Mouse (Mus musculus) lung, embryonic 15.5 days (tissue): ENCODE measurements around the gene 4930516K23Rik. TPM values are rescaled to one million over a fixed set of nuclear protein-coding genes. Genes with fewer than 3 reads are reported as not detected.

Experiments
- ATAC-seq: fragments of 200-750 bp; cut with Nextera tagmentation; 2 replicates; pipeline ENCODE4 v1.8.0; 2017; ENCODE audit warnings: moderate number of reproducible peaks, borderline replicate concordance; ENCODE audit not compliant: low FRiP score, low TSS enrichment; ENCODE audit errors: extremely low read depth
- H3K27ac ChIP-seq: fragments of 300-500 bp; sonication (generic); 2 replicates; pipeline ENCODE4 v1.5.1; 2015; ENCODE audit warnings: moderate library complexity, mild to moderate bottlenecking, inconsistent platforms
- H3K27me3 ChIP-seq: fragments of 300-500 bp; sonication (generic); 2 replicates; pipeline ENCODE4 v1.6.1; 2015; ENCODE audit warnings: inconsistent platforms
- H3K36me3 ChIP-seq: fragments of 300-500 bp; sonication (generic); 2 replicates; pipeline ENCODE4 v1.6.1; 2015; ENCODE audit warnings: inconsistent platforms
- H3K4me1 ChIP-seq: fragments of 300-500 bp; sonication (generic); 2 replicates; pipeline ENCODE4 v1.6.1; 2015; ENCODE audit warnings: inconsistent platforms
- H3K4me2 ChIP-seq: fragments of 300-500 bp; sonication (generic); 2 replicates; pipeline ENCODE4 v1.6.1; 2015; ENCODE audit warnings: inconsistent platforms, mild to moderate bottlenecking, moderate library complexity
- H3K4me3 ChIP-seq: fragments of 300-500 bp; sonication (generic); 2 replicates; pipeline ENCODE4 v1.5.1; 2015; ENCODE audit warnings: mild to moderate bottlenecking, inconsistent platforms
- H3K9ac ChIP-seq: fragments of 300-500 bp; sonication (generic); 2 replicates; pipeline ENCODE4 v1.6.1; 2015; ENCODE audit warnings: inconsistent platforms
- H3K9me3 ChIP-seq: fragments of 300-500 bp; sonication (generic); 2 replicates; pipeline ENCODE4 v1.6.1; 2016; ENCODE audit warnings: inconsistent platforms
- WGBS: fragments of 180-500 bp; shearing (Covaris S2); methylation state at CpG from one replicate; pipeline ENCODE4 v1.1.7; 2015; 5-methylcytosine and 5-hydroxymethylcytosine counted together
- polyA plus RNA-seq: library from polyadenylated mRNA; unstranded; fragments of >200 nt; fragmentation: Nextera tagmentation; extraction: Ambion mirVana; gene quantifications from 2 replicates; pipeline ENCODE4 v1.2.1, GENCODE M21; 2015

Gene 4930516K23Rik
- not detected in 2 replicates for polyA plus RNA-seq

- Histone ChIP-seq H3K36me3 (no peaks in the 10 kb centered on the region), H3K4me1 (no peaks in the 10 kb centered on the region), H3K27me3 (no peaks in the 10 kb centered on the region), H3K27ac (no peak within 1 kb of the TSS), H3K4me2 (no peak within 1 kb of the TSS), H3K9ac (no peak within 1 kb of the TSS), H3K9me3 (no peaks in the 10 kb centered on the region), H3K4me3 (no peak within 1 kb of the TSS)
- ATAC-seq, result no peak
- 38% methylated on average over 2 of the region's 2 CpGs for WGBS
These were observed at the start of gene 4930516K23Rik for GRCm38 (mm10) chr7:104061345-104061744. Gene 4930516K23Rik, minus strand, starts transcription at chr7:104061445.

GRCm38 (mm10) chr7:104104757-104104972, 43.4 kb upstream of the 4930516K23Rik start, which contains the start of gene Olfr646:
Gene Olfr646, plus strand, starts transcription at chr7:104104873.
- no peak for ATAC-seq
- Histone ChIP-seq H3K9me3 (no peaks in the 10 kb centered on the region), H3K4me2 (no peak within 1 kb of the TSS), H3K4me3 (no peak within 1 kb of the TSS), H3K4me1 (no peaks in the 10 kb centered on the region), H3K9ac (no peak within 1 kb of the TSS), H3K27me3 (no peaks in the 10 kb centered on the region), H3K27ac (no peak within 1 kb of the TSS), H3K36me3 (no peaks in the 10 kb centered on the region)

GRCm38 (mm10) chr7:104103913-104104756, 42.9 kb upstream of the 4930516K23Rik start:
- Histone ChIP-seq H3K27ac (no peak overlapping the region), H3K9ac (no peak overlapping the region), H3K4me3 (no peak overlapping the region), H3K4me2 (no peak overlapping the region), H3K36me3 (no peaks in the 10 kb centered on the region), H3K9me3 (no peaks in the 10 kb centered on the region), H3K4me1 (no peaks in the 10 kb centered on the region), H3K27me3 (no peaks in the 10 kb centered on the region)
- ATAC-seq, result no peak
- 64% methylated on average over 4 of the region's 4 CpGs for WGBS

- no peaks in the 10 kb centered on the region for H3K27me3 ChIP-seq
- H3K4me2 ChIP-seq, result no peak within 1 kb of the TSS
- WGBS, result 65% methylated on average over 1 of the region's 1 CpGs
- no peaks in the 10 kb centered on the region for H3K4me1 ChIP-seq
- ATAC-seq, result no peak
- H3K36me3 ChIP-seq, result no peaks in the 10 kb centered on the region
- H3K4me3 ChIP-seq, result no peak within 1 kb of the TSS
- no peak within 1 kb of the TSS for H3K27ac ChIP-seq
- no peak within 1 kb of the TSS for H3K9ac ChIP-seq
- no peaks in the 10 kb centered on the region for H3K9me3 ChIP-seq
These were observed 24.1 kb upstream of the 4930516K23Rik start, which contains the start of gene Olfr645 for GRCm38 (mm10) chr7:104085365-104085764. Gene Olfr645, minus strand, starts transcription at chr7:104085465.

- 60% methylated on average over 2 of the region's 2 CpGs for WGBS
- no peak within 1 kb of the TSS for H3K4me2 ChIP-seq
- no peaks in the 10 kb centered on the region for H3K4me1 ChIP-seq
- no peak within 1 kb of the TSS for H3K4me3 ChIP-seq
- H3K27ac ChIP-seq, result no peak within 1 kb of the TSS
- H3K27me3 ChIP-seq, result no peaks in the 10 kb centered on the region
- H3K36me3 ChIP-seq, result no peaks in the 10 kb centered on the region
- H3K9ac ChIP-seq, result no peak within 1 kb of the TSS
- ATAC-seq, result no peak
- no peaks in the 10 kb centered on the region for H3K9me3 ChIP-seq
These were observed 10.5 kb upstream of the 4930516K23Rik start, which contains the start of gene Olfr644 for GRCm38 (mm10) chr7:104071769-104072168. Gene Olfr644, minus strand, starts transcription at chr7:104071869.

GRCm38 (mm10) chr7:104059215-104059614, 2.0 kb downstream of the 4930516K23Rik start:
- no peak overlapping the region for H3K4me3 ChIP-seq
- no peaks in the 10 kb centered on the region for H3K27me3 ChIP-seq
- H3K27ac ChIP-seq, result no peak overlapping the region
- no peak overlapping the region for H3K9ac ChIP-seq
- H3K4me2 ChIP-seq, result no peak overlapping the region
- no peak for ATAC-seq
- 77% methylated on average over 1 of the region's 1 CpGs for WGBS
- no peaks in the 10 kb centered on the region for H3K9me3 ChIP-seq
- H3K4me1 ChIP-seq, result no peaks in the 10 kb centered on the region
- no peaks in the 10 kb centered on the region for H3K36me3 ChIP-seq

- no peaks in the 10 kb centered on the region for H3K4me1 ChIP-seq
- H3K36me3 ChIP-seq, result no peaks in the 10 kb centered on the region
- no peak within 1 kb of the TSS for H3K9ac ChIP-seq
- no peak within 1 kb of the TSS for H3K4me3 ChIP-seq
- no peak for ATAC-seq
- H3K9me3 ChIP-seq, result no peaks in the 10 kb centered on the region
- H3K27ac ChIP-seq, result no peak within 1 kb of the TSS
- no peaks in the 10 kb centered on the region for H3K27me3 ChIP-seq
- H3K4me2 ChIP-seq, result no peak within 1 kb of the TSS
- 66% methylated on average over 1 of the region's 1 CpGs for WGBS
These were observed 8.7 kb downstream of the 4930516K23Rik start, which contains the start of gene Olfr642 for GRCm38 (mm10) chr7:104052566-104052965. Gene Olfr642, minus strand, starts transcription at chr7:104052666.

- Histone ChIP-seq H3K9me3 (no peaks in the 10 kb centered on the region), H3K4me3 (no peak overlapping the region)
These were observed 10.5 kb downstream of the 4930516K23Rik start for GRCm38 (mm10) chr7:104050745-104051144.

GRCm38 (mm10) chr7:104035145-104035544, 26.1 kb downstream of the 4930516K23Rik start, which contains the start of gene Olfr641:
Gene Olfr641, plus strand, starts transcription at chr7:104035445.
- Histone ChIP-seq H3K27me3 (no peaks in the 10 kb centered on the region), H3K4me2 (no peak within 1 kb of the TSS), H3K27ac (no peak within 1 kb of the TSS), H3K4me3 (no peak within 1 kb of the TSS), H3K9me3 (no peaks in the 10 kb centered on the region), H3K9ac (no peak within 1 kb of the TSS), H3K36me3 (no peaks in the 10 kb centered on the region), H3K4me1 (no peaks in the 10 kb centered on the region)
- ATAC-seq, result no peak
- WGBS, result 65% methylated on average over 1 of the region's 1 CpGs

More at GRCm38 (mm10) chr7:104050745-104051144, 10.5 kb downstream of the 4930516K23Rik start:
- Histone ChIP-seq H3K27ac (no peak overlapping the region), H3K4me1 (no peaks in the 10 kb centered on the region), H3K9ac (no peak overlapping the region), H3K4me2 (no peak overlapping the region), H3K36me3 (no peaks in the 10 kb centered on the region), H3K27me3 (no peaks in the 10 kb centered on the region)
- ATAC-seq, result no peak
- 89% methylated on average over 4 of the region's 4 CpGs for WGBS

GRCm38 (mm10) chr7:104026978-104027377, 34.3 kb downstream of the 4930516K23Rik start:
- no peaks in the 10 kb centered on the region for H3K27me3 ChIP-seq
- 76% methylated on average over 3 of the region's 3 CpGs for WGBS

GRCm38 (mm10) chr7:104025473-104025872, 35.8 kb downstream of the 4930516K23Rik start, which contains the start of gene Olfr640:
Gene Olfr640, minus strand, starts transcription at chr7:104025573.
- Histone ChIP-seq H3K36me3 (no peaks in the 10 kb centered on the region), H3K9ac (no peak within 1 kb of the TSS), H3K4me3 (no peak within 1 kb of the TSS), H3K4me2 (no peak within 1 kb of the TSS), H3K27ac (no peak within 1 kb of the TSS), H3K27me3 (no peaks in the 10 kb centered on the region), H3K4me1 (no peaks in the 10 kb centered on the region), H3K9me3 (no peaks in the 10 kb centered on the region)
- 74% methylated on average over 6 of the region's 6 CpGs for WGBS
- ATAC-seq, result no peak

More at GRCm38 (mm10) chr7:104026978-104027377, 34.3 kb downstream of the 4930516K23Rik start:
- Histone ChIP-seq H3K4me3 (no peak overlapping the region), H3K27ac (no peak overlapping the region), H3K4me1 (no peaks in the 10 kb centered on the region), H3K9ac (no peak overlapping the region), H3K9me3 (no peaks in the 10 kb centered on the region), H3K36me3 (no peaks in the 10 kb centered on the region), H3K4me2 (no peak overlapping the region)
- ATAC-seq, result no peak

GRCm38 (mm10) chr7:104021651-104022050, 39.6 kb downstream of the 4930516K23Rik start:
- Histone ChIP-seq H3K9me3 (no peaks in the 10 kb centered on the region), H3K4me2 (no peak overlapping the region), H3K4me1 (no peaks in the 10 kb centered on the region), H3K27me3 (no peaks in the 10 kb centered on the region), H3K36me3 (no peaks in the 10 kb centered on the region), H3K9ac (no peak overlapping the region), H3K27ac (no peak overlapping the region), H3K4me3 (no peak overlapping the region)
- 84% methylated on average over 6 of the region's 6 CpGs for whole genome bisulfite sequencing
- ATAC-seq, result no peak
